Mouse (Mus musculus) yolk sac, embryonic 10.5 days (tissue): Measurements from ENCODE around the gene Olfr1079.
"Not testable (repeated sequence)": the region's sequence is repeated elsewhere in the genome, so short reads cannot be mapped to it uniquely, and the experiment has no call there.

Source experiments
- DNase-seq: peaks from one replicate; pipeline ENCODE4 v3.0.0-alpha.2; 2017; ENCODE audit warnings: low spot score

Gene Olfr1079

DNA sequence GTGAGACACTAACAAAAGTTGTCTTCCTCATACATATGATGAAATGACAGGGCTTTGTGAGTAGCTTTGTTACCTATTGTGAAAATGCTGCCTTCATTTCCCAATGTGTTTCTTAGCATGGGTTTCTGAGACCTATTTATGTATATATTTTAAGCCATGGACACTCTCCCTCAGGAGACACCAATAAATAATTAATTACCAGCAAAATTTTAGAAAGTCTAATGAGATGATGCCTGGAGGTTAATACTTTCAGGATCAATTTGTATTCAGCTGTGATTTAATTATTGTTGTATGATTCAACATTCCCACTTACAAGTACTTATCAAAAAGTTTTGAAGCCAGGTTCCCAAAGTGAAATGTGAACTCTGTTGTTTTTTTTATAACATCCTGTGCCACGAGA lies at the start of gene Olfr1079:
Gene Olfr1079, minus strand, starts transcription at position 101 of the 400 bp plus-strand sequence.
- DNase-seq: no peak

DNA sequence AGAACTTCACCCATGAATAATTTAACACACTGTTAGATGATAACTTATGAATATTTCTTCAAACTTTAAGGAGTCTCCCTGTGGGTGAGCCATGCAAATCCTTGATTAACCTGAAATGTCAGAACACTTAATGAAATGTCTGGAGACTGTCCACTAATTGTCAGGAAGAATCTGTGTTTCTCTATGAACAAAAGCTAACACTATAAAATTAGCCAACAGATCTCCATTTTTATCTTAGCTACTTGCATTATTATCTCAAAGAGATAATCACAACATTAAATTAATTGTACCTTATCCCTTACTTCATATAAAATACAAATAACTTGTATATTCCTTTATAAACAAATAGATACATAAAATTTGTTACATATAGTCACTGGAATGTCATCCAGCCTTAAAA lies 15.9 kb upstream of the Olfr1079 start, which contains the start of gene Olfr1080:
Gene Olfr1080, minus strand, starts transcription at position 101 of the 400 bp plus-strand sequence.
- DNase-seq: not testable (repeated sequence)

- no peak for DNase-seq
Observed at GRCm38 (mm10) chr2:86530991-86531390, 11.3 kb downstream of the Olfr1079 start.

DNA sequence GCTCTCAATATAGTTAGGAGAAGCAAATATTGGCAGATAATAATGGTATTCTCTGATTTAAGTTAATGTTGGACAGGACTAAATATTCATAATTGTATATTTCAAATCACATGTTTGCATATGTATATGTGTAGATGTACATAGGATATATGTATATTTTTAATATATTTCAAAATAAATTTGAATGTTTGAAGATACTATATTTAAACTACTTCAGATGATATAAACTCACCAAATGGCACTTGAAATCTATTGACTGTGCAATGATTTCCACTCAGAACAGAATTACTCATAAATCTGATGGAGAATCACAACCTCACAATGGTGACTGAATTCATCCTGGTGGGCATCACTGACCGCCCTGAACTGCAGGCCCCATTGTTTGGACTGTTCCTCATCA lies 34.1 kb downstream of the Olfr1079 start, which contains the start of gene Olfr1076:
Gene Olfr1076, plus strand, starts transcription at position 301 of the 400 bp plus-strand sequence.
- DNase-seq: no peak

DNA sequence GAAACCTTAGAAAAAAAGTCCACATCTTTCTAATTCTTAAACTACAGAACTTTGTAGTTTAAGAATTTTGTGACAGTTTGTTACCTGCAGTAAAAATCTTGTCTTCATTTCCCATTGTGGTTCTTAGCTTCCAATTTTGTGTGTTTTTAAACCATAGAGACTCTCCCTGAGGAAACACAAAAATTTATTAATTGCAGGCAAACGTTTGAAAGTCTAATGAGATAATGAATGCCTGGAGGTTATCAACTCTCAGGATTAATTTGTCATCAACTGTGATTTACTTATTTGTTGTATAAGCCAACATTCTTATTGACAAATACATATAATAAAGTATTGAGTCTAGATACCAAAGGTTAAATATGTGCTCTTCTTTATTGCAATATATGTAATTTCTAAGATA lies 55.0 kb downstream of the Olfr1079 start, which contains the start of gene Olfr228:
Gene Olfr228, minus strand, starts transcription at position 101 of the 400 bp plus-strand sequence.
- DNase-seq: no peak
